Mouse (Mus musculus) megakaryocyte, embryonic 14.5 days (primary cell): ENCODE results near the gene Cdc42bpg.

Source experiments
- FLI1 ChIP-seq: IDR thresholded peaks from 2 replicates; pipeline ENCODE4 v1.6.1; 2012; ENCODE audit warnings: low read length, inconsistent platforms, mixed read lengths
- GATA1 ChIP-seq: IDR thresholded peaks from 3 replicates; pipeline ENCODE4 v1.6.1; 2012; ENCODE audit warnings: mixed read lengths, low read length, inconsistent platforms, borderline replicate concordance

DNA sequence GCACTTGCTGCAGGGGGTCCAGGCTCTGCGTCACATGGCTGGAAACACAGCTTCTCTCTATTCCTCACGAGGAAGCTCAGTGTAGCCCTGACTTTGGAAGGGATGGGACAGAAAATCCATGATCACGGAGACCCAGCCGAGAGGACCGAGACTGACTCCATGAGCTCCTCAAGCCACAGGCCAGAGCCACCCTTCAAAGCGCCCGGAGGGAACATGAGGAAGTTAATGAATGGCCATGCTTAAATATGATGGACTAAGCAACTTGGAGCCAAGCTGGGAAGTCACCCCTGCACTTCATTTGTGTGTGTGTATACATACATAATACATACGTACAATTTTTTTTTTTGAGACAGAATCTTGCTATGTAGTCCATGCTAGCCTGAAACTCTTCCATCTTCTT lies 35.0 kb upstream of the Cdc42bpg start:
- TF ChIP-seq GATA1 = no peak
- TF ChIP-seq FLI1 = no peak
